Mouse (Mus musculus) E14TG2a.4 (cell line): ENCODE results near the gene Foxp1.

Experiments
- H3K27me3 ChIP-seq: 2 replicates; pipeline ENCODE4 v1.6.1; 2014; ENCODE audit warnings: low read length, control low read depth; ENCODE audit not compliant: insufficient read depth
- H3K36me3 ChIP-seq: 2 replicates; pipeline ENCODE4 v1.6.1; 2014; ENCODE audit warnings: low read length, control low read depth; ENCODE audit not compliant: insufficient read depth
- H3K4me1 ChIP-seq: replicated peaks from 2 replicates; pipeline ENCODE4 v1.6.1; 2014; ENCODE audit warnings: low read depth, low read length, control low read depth
- H3K4me3 ChIP-seq: replicated peaks from 2 replicates; pipeline ENCODE4 v1.5.1; 2014; ENCODE audit warnings: mild to moderate bottlenecking, low read length
- H3K9me3 ChIP-seq: 2 replicates; pipeline ENCODE4 v1.6.1; 2014; ENCODE audit warnings: low read length, control low read depth
- CTCF ChIP-seq: conservative IDR thresholded peaks from 2 replicates; pipeline ENCODE4 v1.5.1; 2014; ENCODE audit warnings: low read length
- NANOG ChIP-seq: IDR thresholded peaks from 2 replicates; pipeline ENCODE4 v1.6.1; 2014; ENCODE audit warnings: borderline replicate concordance, low read length, mixed read lengths
- POU5F1 ChIP-seq: IDR thresholded peaks from 2 replicates; pipeline ENCODE4 v1.6.1; 2014; ENCODE audit warnings: low read length, borderline replicate concordance

Gene Foxp1

DNA sequence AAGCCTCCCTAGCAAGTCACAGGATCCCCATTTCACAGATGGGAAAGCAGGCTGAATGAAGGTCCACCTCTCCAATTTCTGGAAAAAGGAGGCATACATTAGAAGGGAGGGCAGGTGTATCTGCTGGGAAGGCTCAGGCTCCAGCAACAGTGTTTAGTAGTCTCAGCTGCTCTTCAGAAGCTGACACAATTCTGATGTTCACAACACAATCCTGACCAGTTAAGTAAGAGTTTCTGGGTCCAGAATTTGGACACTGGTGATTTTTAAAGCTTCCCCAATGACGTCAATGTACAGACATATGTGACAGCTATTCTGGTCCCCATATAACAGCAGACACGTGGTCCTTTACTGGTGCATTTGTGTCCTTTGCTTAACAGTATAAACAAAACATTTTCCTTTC is 169.1 kb downstream of the Foxp1 start:
- Histone ChIP-seq H3K4me1 (no peaks in the 10 kb centered on the region), H3K9me3 (no peaks in the 10 kb centered on the region), H3K4me3 (no peak overlapping the region), H3K36me3 (no peaks in the 10 kb centered on the region), H3K27me3 (no peaks in the 10 kb centered on the region)
- TF ChIP-seq NANOG, result no peak
- TF ChIP-seq POU5F1, result no peak
- TF ChIP-seq CTCF, result no peak

DNA sequence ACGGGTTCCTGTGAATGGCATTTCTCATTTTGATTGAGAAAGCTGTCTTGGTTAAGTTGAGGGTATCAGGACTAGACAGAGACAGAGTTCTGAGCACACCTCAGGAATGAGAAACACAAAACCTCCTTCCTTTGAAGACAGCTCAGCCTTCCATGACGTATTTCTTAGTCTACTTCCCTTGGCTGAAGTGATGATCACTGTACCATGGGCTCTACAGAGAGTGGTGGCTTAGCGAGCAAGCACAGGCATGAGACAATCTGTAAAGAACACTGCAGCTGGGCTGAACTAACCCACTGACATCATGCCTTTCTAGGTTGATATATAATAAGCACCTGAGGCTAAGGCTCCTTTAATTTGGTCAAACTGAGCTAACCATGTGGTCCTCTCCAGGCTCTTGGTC is 172.0 kb downstream of the Foxp1 start:
- H3K36me3 ChIP-seq, result no peaks in the 10 kb centered on the region
- no peaks in the 10 kb centered on the region for H3K9me3 ChIP-seq
- no peaks in the 10 kb centered on the region for H3K4me1 ChIP-seq
- no peaks in the 10 kb centered on the region for H3K27me3 ChIP-seq
- TF ChIP-seq CTCF (no peak), NANOG (no peak), POU5F1 (no peak)
- H3K4me3 ChIP-seq, result no peak overlapping the region

- Histone ChIP-seq H3K36me3 (no peaks in the 10 kb centered on the region), H3K4me3 (no peak overlapping the region), H3K4me1 (no peaks in the 10 kb centered on the region), H3K9me3 (no peaks in the 10 kb centered on the region), H3K27me3 (no peaks in the 10 kb centered on the region)
- TF ChIP-seq NANOG, result no peak
- no peak for TF ChIP-seq POU5F1
Measured at GRCm38 (mm10) chr6:99350156-99350555, 172.4 kb downstream of the Foxp1 start.

- Histone ChIP-seq H3K36me3 (no peaks in the 10 kb centered on the region), H3K27me3 (no peaks in the 10 kb centered on the region), H3K9me3 (no peaks in the 10 kb centered on the region), H3K4me1 (no peaks in the 10 kb centered on the region), H3K4me3 (no peak overlapping the region)
- TF ChIP-seq CTCF (no peak), POU5F1 (no peak), NANOG (no peak)
Measured at GRCm38 (mm10) chr6:99347836-99348235, 174.7 kb downstream of the Foxp1 start.

DNA sequence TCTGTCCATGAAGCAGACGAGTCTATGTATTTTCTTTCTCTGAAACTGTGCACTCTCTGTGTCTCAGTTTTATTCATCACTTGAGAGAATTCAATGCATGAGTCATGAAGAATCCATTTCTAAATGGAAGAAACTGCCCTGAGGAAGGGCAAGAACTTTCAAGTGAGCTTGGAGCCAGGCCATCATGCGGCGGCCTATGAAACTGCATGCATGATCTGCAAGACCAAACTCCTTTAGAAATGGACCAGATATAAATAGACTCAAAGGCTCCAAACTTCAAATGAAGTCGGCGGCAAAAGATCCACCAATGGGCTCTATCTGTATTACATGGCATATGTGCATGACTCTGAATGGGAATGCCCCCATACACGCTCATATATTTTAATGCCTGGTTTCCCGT is 177.6 kb downstream of the Foxp1 start:
- TF ChIP-seq CTCF (no peak), NANOG (no peak), POU5F1 (no peak)
- no peak overlapping the region for H3K4me3 ChIP-seq
- H3K4me1 ChIP-seq, result no peaks in the 10 kb centered on the region
- H3K27me3 ChIP-seq, result no peaks in the 10 kb centered on the region
- H3K36me3 ChIP-seq, result no peaks in the 10 kb centered on the region
- no peaks in the 10 kb centered on the region for H3K9me3 ChIP-seq

DNA sequence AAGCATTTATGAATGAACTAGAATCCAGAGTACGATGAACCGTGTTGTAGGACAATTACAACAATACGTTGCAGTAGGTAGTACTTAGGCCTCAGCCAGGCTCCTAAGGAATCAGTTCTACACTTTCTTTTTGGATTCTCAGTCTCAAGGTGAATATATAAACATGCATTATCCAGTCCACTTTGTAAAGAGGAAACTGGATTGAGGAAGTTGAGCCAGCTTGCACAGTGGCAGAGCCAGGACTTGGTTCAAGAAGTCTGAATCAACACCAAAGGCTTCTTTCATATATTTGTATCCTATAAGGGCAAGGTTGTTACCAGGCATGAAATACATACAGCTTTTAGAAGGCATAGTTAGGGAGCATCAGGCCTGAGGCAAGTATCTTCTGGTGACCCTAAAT is 178.2 kb downstream of the Foxp1 start:
- Histone ChIP-seq H3K4me3 (no peak overlapping the region), H3K9me3 (no peaks in the 10 kb centered on the region), H3K27me3 (no peaks in the 10 kb centered on the region), H3K4me1 (no peaks in the 10 kb centered on the region), H3K36me3 (no peaks in the 10 kb centered on the region)
- TF ChIP-seq CTCF (no peak), POU5F1 (no peak), NANOG (no peak)

GRCm38 (mm10) chr6:99343815-99344214 is 178.7 kb downstream of the Foxp1 start:
- Histone ChIP-seq H3K36me3 (no peaks in the 10 kb centered on the region), H3K4me1 (no peaks in the 10 kb centered on the region), H3K9me3 (no peaks in the 10 kb centered on the region), H3K4me3 (no peak overlapping the region), H3K27me3 (no peaks in the 10 kb centered on the region)
- TF ChIP-seq POU5F1, result no peak
- TF ChIP-seq CTCF, result no peak
- TF ChIP-seq NANOG, result no peak

DNA sequence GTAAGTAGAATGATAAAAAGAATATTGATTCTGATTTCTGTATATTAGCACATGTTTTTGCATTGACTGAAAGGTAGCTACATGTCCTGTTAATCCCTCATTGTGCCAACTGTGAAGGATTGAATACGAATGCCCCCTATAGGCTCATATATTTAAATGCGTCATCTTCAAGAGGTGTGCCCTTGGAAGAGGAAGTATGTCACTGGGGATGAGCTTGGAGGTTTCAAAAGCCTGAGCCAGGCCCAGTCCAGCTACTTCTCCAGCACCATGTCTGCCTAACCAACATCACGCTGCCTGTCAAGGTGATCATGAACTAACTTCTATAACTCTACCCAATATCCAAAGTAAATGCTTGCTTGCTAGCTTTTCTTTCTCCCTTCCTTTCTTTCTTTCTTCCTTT is 180.1 kb downstream of the Foxp1 start:
- Histone ChIP-seq H3K36me3 (no peaks in the 10 kb centered on the region), H3K4me1 (no peaks in the 10 kb centered on the region), H3K4me3 (no peak overlapping the region), H3K9me3 (no peaks in the 10 kb centered on the region), H3K27me3 (0 out of 2 replicates have a peak, but pooled peaks cover 3% of the 10 kb centered on the region)
- TF ChIP-seq CTCF (no peak), POU5F1 (no peak), NANOG (no peak)

DNA sequence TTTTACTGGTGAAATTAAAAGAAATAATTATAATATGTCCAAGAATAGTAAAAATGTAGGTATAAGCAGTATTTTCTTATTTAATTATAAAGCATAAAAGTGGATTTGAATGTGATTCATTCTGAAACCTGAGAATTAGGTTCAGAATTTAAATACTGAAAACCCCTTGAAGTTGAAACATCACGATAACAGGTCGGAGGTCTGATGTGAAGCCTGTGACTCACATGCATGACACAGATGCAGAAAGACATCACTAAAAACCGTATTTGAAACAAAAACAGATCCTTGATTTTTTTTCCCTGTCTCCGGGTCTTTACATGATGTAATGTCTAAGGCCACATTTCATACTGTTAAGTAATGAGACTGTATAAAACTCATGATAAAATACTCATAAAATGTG is 181.6 kb downstream of the Foxp1 start:
- Histone ChIP-seq H3K36me3 (no peaks in the 10 kb centered on the region), H3K4me1 (no peaks in the 10 kb centered on the region), H3K4me3 (no peak overlapping the region), H3K27me3 (0 out of 2 replicates have a peak, but pooled peaks cover 3% of the 10 kb centered on the region), H3K9me3 (no peaks in the 10 kb centered on the region)
- no peak for TF ChIP-seq CTCF
